Mouse (Mus musculus) embryonic facial prominence, embryonic 10.5 days (tissue): ENCODE results near the gene Ccdc171. TPM values are rescaled to one million over a fixed set of nuclear protein-coding genes. Genes with fewer than 3 reads are reported as not detected.
"Not testable (repeated sequence)": the region's sequence is repeated elsewhere in the genome, so short reads cannot be mapped to it uniquely, and the experiment has no call there.

Experiments used
- DNase-seq: peaks from one replicate; pipeline ENCODE4 v3.0.0-alpha.2; 2017; ENCODE audit warnings: low spot score
- H3K27ac ChIP-seq: fragments of 300-500 bp; sonication (generic); replicated peaks from 2 replicates; pipeline ENCODE4 v1.5.1; 2016; ENCODE audit warnings: mild to moderate bottlenecking
- H3K27me3 ChIP-seq: fragments of 300-500 bp; sonication (generic); replicated peaks from 2 replicates; pipeline ENCODE4 v1.6.1; 2016; ENCODE audit warnings: low read depth, mild to moderate bottlenecking; ENCODE audit not compliant: poor library complexity, severe bottlenecking
- H3K36me3 ChIP-seq: fragments of 300-500 bp; sonication (generic); replicated peaks from 2 replicates; pipeline ENCODE4 v1.6.1; 2016; ENCODE audit warnings: mild to moderate bottlenecking, moderate library complexity
- H3K4me1 ChIP-seq: fragments of 300-500 bp; sonication (generic); 2 replicates; pipeline ENCODE4 v1.6.1; 2016
- H3K4me3 ChIP-seq: fragments of 300-500 bp; sonication (generic); 2 replicates; pipeline ENCODE4 v1.5.1; 2016; ENCODE audit warnings: mild to moderate bottlenecking, moderate library complexity
- H3K9me3 ChIP-seq: fragments of 300-500 bp; sonication (generic); 2 replicates; pipeline ENCODE4 v1.6.1; 2016; ENCODE audit warnings: mild to moderate bottlenecking
- WGBS: fragments of 180-500 bp; shearing (Covaris S2); methylation state at CpG from one replicate; pipeline ENCODE4 v1.1.7; 2016; 5-methylcytosine and 5-hydroxymethylcytosine counted together
- polyA plus RNA-seq: library from polyadenylated mRNA; unstranded; fragments of >200 nt; fragmentation: Nextera tagmentation; extraction: Ambion mirVana; gene quantifications from 2 replicates; pipeline ENCODE4 v1.2.1, GENCODE M21; 2016

The Ccdc171 gene
- polyA plus RNA-seq, 1 experiment from 2014 or later, result 6.1 TPM

GRCm38 (mm10) chr4:83530060-83530459 lies 4.7 kb downstream of the Ccdc171 start:
- not testable (repeated sequence) for H3K9me3 ChIP-seq, H3K36me3 ChIP-seq, H3K27me3 ChIP-seq, H3K4me3 ChIP-seq, H3K27ac ChIP-seq, DNase-seq
- whole genome bisulfite sequencing, result 94% methylated on average over 4 of the region's 4 CpGs
- H3K4me1 ChIP-seq, result peaks cover 20% of the 10 kb centered on the region

DNA sequence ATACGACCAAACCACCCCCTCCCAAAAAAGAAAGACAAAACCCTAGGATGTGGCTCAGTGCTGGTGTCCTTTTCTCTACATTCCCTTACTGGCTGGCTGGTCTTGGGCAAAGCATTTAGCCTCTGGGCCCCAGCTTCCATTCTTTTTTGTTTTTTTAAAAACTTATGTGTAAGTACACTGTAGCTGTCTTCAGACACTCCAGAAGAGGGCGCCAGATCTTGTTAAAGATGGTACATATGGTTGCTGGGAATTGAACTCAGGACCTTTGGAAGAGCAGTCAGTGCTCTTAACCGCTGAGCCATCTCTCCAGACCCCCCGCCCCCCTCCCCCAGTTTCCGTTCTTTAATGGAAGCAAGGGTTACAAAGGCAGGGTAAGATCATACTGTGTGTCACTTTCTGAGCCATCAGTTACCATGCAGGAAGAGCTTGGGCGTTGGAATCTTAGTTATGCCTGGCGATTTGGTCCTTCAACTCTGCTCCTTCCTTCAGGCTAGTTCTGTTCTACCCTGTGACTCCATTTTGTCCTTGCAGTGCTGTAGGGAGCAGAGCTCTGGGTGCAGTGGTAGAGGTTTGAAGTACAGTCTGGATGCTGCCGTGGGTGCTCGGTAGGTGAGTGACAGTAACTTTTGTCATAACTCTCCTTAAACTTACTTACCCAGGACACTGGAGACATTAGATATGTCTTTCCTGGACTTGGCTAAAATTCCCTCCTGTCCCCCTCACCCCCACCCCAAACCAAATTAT lies 8.0 kb downstream of the Ccdc171 start:
- no peak for DNase-seq
- no peak overlapping the region for H3K4me3 ChIP-seq
- H3K4me1 ChIP-seq, result no peaks in the 10 kb centered on the region; the same call in 1 of the 2 replicates
- no peaks in the 10 kb centered on the region for H3K36me3 ChIP-seq
- WGBS, result 85% methylated on average over 9 of the region's 9 CpGs
- H3K27me3 ChIP-seq, result no peaks in the 10 kb centered on the region
- no peak overlapping the region for H3K27ac ChIP-seq
- H3K9me3 ChIP-seq, result no peaks in the 10 kb centered on the region

DNA sequence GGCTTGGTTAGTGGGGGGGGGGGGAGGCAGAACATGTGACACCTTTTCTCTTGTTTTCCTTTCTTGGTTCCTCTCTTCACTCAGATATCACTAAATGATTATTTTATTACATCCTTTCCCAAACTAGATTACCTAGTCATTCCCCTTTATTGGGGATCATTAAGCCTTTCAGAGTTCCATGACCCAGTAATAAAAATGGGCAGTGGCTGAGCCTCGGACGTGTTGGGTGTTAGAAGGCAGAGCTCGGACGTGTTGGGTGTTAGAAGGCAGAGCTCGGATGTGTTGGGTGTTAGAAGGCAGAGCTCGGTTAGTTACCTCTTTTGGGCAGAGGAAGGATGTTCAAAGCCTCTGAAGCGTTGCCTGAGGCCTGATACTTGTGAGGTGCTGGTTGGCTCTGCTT lies 8.7 kb downstream of the Ccdc171 start:
- 83% methylated on average over 7 of the region's 7 CpGs for WGBS
- Histone ChIP-seq H3K36me3 (no peaks in the 10 kb centered on the region), H3K4me1 (no peaks in the 10 kb centered on the region; the same call in 1 of the 2 replicates), H3K9me3 (no peaks in the 10 kb centered on the region), H3K4me3 (no peak overlapping the region), H3K27me3 (no peaks in the 10 kb centered on the region), H3K27ac (no peak overlapping the region)
- DNase-seq, result no peak

- no peaks in the 10 kb centered on the region for H3K9me3 ChIP-seq
- peak; percentile 16 for DNase-seq
- 61% methylated on average over 18 of the region's 18 CpGs for WGBS
- H3K4me1 ChIP-seq, result no peaks in the 10 kb centered on the region
- peaks cover 4% of the 10 kb centered on the region; the same call in 1 of the 2 replicates for H3K36me3 ChIP-seq
- H3K4me3 ChIP-seq, result no peak overlapping the region
- H3K27me3 ChIP-seq, result no peaks in the 10 kb centered on the region
- no peak overlapping the region for H3K27ac ChIP-seq
These were observed 24.2 kb downstream of the Ccdc171 start for GRCm38 (mm10) chr4:83549501-83549900.

DNA sequence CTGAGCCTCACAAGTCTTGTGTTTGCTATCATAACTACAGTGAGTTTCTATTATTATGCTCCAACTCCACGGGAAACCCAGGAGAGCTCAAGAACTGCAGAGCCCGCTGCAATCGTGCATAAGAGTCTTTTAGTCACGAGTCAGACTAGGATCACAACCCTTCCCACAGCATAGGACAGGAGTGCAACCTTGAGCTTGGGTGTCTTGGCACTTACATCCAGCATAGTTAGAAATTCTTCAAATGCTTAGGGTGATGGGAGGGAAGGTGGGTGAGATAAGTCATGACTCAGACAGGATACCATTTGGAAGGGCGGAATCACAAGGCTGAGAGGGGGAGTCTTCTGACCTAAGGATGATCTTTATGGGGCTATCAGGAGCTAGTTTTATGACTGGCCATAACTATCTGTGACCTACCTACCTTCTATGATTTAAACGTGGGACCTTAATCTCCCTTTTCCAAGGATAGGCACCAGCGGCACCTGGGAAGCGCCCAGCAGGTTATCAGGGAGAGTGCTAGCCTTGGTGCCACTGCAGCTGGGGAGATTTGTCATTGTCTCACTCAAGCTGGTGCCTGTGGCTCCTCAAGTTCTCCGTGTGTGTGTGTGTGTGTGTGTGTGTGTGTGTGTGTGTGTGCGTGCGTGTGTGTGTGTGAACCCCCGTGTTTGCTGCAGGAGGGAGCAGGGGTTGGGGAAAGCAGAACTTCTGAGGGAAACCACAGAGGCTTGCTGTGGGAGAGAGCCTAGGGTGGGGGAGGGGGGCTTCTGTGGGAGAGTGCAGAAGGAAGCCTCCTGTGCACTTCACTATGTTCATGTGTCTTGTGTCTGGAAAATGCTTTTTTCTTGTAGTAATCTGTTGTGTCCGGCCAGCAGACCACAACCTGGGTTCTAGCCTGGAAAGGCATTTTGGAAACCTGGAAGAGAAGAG lies 42.1 kb downstream of the Ccdc171 start:
- H3K36me3 ChIP-seq, result no peaks in the 10 kb centered on the region
- 26% methylated on average over 13 of the region's 13 CpGs for WGBS
- no peaks in the 10 kb centered on the region for H3K27me3 ChIP-seq
- no peaks in the 10 kb centered on the region for H3K9me3 ChIP-seq
- DNase-seq, result peak; percentile 12
- H3K4me3 ChIP-seq, result no peak overlapping the region
- peak overlapping the region; percentile 40; the same call in 1 of the 2 replicates for H3K27ac ChIP-seq
- peaks cover 15% of the 10 kb centered on the region for H3K4me1 ChIP-seq

DNA sequence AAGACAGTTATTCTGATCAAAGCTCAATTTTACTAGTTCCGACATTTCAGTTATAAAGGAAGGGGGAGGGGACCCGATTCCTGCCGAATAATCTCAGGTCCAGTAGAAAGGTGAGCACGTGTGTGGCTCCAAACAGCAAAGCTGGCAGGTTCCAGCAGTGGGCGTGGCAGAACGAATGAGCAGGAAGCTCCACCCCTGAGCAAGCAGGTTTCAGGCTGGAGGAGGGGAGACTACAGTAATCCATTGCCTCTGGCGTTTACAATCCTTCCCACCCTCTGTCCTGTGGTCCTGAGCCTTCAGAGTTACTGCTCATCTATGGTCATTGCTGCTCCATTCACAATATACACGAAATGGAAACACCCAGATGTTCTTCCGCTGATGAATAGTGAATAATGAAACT lies 42.8 kb downstream of the Ccdc171 start:
- H3K27me3 ChIP-seq, H3K9me3 ChIP-seq, H3K27ac ChIP-seq, H3K36me3 ChIP-seq, DNase-seq: not testable (repeated sequence)
- 7% methylated on average over 9 of the region's 9 CpGs for WGBS
- peaks cover 15% of the 10 kb centered on the region for H3K4me1 ChIP-seq
- 0 out of 2 replicates have a peak overlapping the region, but pooled peaks have one; percentile 11 for H3K4me3 ChIP-seq

GRCm38 (mm10) chr4:83570569-83570968 lies 45.2 kb downstream of the Ccdc171 start:
- DNase-seq, result no peak

GRCm38 (mm10) chr4:83571033-83571432 lies 45.7 kb downstream of the Ccdc171 start:
- H3K27me3 ChIP-seq, result no peaks in the 10 kb centered on the region
- H3K9me3 ChIP-seq, result no peaks in the 10 kb centered on the region
- no peak overlapping the region for H3K4me3 ChIP-seq
- no peak for DNase-seq
- WGBS, result 92% methylated on average over 5 of the region's 5 CpGs
- H3K36me3 ChIP-seq, result no peaks in the 10 kb centered on the region; the same call in 1 of the 2 replicates
- peaks cover 15% of the 10 kb centered on the region for H3K4me1 ChIP-seq
- no peak overlapping the region for H3K27ac ChIP-seq

More at GRCm38 (mm10) chr4:83570569-83570968, 45.2 kb downstream of the Ccdc171 start:
- no peaks in the 10 kb centered on the region for H3K27me3 ChIP-seq
- H3K4me3 ChIP-seq, result no peak overlapping the region
- H3K9me3 ChIP-seq, result no peaks in the 10 kb centered on the region
- H3K4me1 ChIP-seq, result peaks cover 15% of the 10 kb centered on the region
- WGBS, result 64% methylated on average over 6 of the region's 6 CpGs
- no peaks in the 10 kb centered on the region; the same call in 1 of the 2 replicates for H3K36me3 ChIP-seq
- no peak overlapping the region for H3K27ac ChIP-seq

DNA sequence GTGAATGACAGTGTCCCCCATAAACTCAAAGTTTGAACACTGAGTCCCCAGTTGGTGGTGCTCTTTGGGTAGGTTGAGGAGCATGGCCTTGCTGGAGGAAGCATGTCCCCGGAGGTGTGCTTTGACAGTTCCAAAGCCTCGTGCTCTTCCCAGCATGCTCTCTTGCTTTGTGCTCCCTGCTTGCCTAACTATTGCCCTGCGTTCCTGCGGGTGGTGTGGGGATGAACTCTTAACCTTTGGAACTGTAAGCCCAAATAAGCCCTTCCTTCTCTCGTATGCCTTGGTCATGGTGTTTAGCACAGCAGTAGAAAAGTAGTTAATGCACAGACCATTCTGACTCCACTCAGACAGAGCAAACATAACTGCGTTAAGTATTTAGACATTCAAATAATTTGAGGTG lies 47.2 kb downstream of the Ccdc171 start:
- Histone ChIP-seq H3K27me3 (no peaks in the 10 kb centered on the region), H3K27ac (no peak overlapping the region), H3K36me3 (no peaks in the 10 kb centered on the region; the same call in 1 of the 2 replicates), H3K4me1 (peaks cover 11% of the 10 kb centered on the region), H3K4me3 (no peak overlapping the region), H3K9me3 (no peaks in the 10 kb centered on the region)
- WGBS, result 74% methylated on average over 6 of the region's 6 CpGs
- no peak for DNase-seq

- Histone ChIP-seq H3K27me3 (no peaks in the 10 kb centered on the region), H3K4me3 (no peak overlapping the region), H3K4me1 (no peaks in the 10 kb centered on the region), H3K27ac (no peak overlapping the region), H3K9me3 (no peaks in the 10 kb centered on the region), H3K36me3 (no peaks in the 10 kb centered on the region; the same call in 1 of the 2 replicates)
- no peak for DNase-seq
- WGBS, result 79% methylated on average over 3 of the region's 3 CpGs
These were observed 51.0 kb downstream of the Ccdc171 start for GRCm38 (mm10) chr4:83576315-83576714.

- Histone ChIP-seq H3K4me1 (no peaks in the 10 kb centered on the region), H3K9me3 (no peaks in the 10 kb centered on the region), H3K27ac (no peak overlapping the region), H3K4me3 (no peak overlapping the region), H3K27me3 (no peaks in the 10 kb centered on the region), H3K36me3 (no peaks in the 10 kb centered on the region)
- WGBS, result 18% methylated on average over 1 of the region's 1 CpGs
- DNase-seq, result no peak
These were observed 54.8 kb downstream of the Ccdc171 start for GRCm38 (mm10) chr4:83580157-83580556.

- Histone ChIP-seq H3K4me3 (no peak overlapping the region), H3K27ac (no peak overlapping the region), H3K27me3 (no peaks in the 10 kb centered on the region), H3K4me1 (no peaks in the 10 kb centered on the region), H3K9me3 (no peaks in the 10 kb centered on the region), H3K36me3 (no peaks in the 10 kb centered on the region)
- WGBS, result 87% methylated on average over 1 of the region's 1 CpGs
- DNase-seq, result no peak
These were observed 62.2 kb downstream of the Ccdc171 start for GRCm38 (mm10) chr4:83587563-83587962.
